Mouse (Mus musculus): ENCODE results near the gene Det1.

GRCm38 (mm10) chr7:78837250-78837649 lies 9.8 kb downstream of the Det1 start:
- TF ChIP-seq ZNF384 (IDR thresholded peaks at IDR 0.05; ENCODE audit: low read depth, low read length) (no peak), RAD21 (IDR thresholded peaks at IDR 0.05; ENCODE audit: low read depth, low read length) (no peak), NELFE (IDR thresholded peaks at IDR 0.05; ENCODE audit: low read depth, low read length) (no peak), EP300 (IDR thresholded peaks at IDR 0.05; ENCODE audit: low read depth in 1 of 2, low read length in 2 of 2) (no peak), POLR2AphosphoS2 (IDR thresholded peaks at IDR 0.05; ENCODE audit: low read length) (no peak), MEF2A (IDR thresholded peaks at IDR 0.05; ENCODE audit: extremely low read depth, insufficient replicate concordance, low read depth, low read length, poor library complexity, severe bottlenecking) (no peak)

Data from MEL (cell line).